Mouse (Mus musculus): ENCODE measurements around the gene Acer3.

- no peak for TF ChIP-seq CTCF (IDR thresholded peaks at IDR 0.05; ENCODE audit: insufficient read depth, low read length)
- no peak for TF ChIP-seq POLR2A (IDR thresholded peaks at IDR 0.05; ENCODE audit: borderline replicate concordance, extremely low read depth, low read depth, low read length)
Measured at GRCm38 (mm10) chr7:98201493-98202028, 119.4 kb downstream of the Acer3 start.
